Mouse (Mus musculus) spleen, adult 2 months (tissue): Measurements from ENCODE around the gene Rrm1.

ENCODE experiments used
- CTCF ChIP-seq: fragments of 200-500 bp; IDR thresholded peaks from 2 replicates; pipeline ENCODE4 v1.5.1; 2011; ENCODE audit warnings: mild to moderate bottlenecking, inconsistent platforms; ENCODE audit not compliant: insufficient read depth, insufficient read length, insufficient replicate concordance; ENCODE audit errors: extremely low read depth
- POLR2A ChIP-seq: fragments of 200-500 bp; IDR thresholded peaks from 2 replicates; pipeline ENCODE4 v1.6.1; 2011; ENCODE audit warnings: low read depth, low read length, inconsistent platforms

DNA sequence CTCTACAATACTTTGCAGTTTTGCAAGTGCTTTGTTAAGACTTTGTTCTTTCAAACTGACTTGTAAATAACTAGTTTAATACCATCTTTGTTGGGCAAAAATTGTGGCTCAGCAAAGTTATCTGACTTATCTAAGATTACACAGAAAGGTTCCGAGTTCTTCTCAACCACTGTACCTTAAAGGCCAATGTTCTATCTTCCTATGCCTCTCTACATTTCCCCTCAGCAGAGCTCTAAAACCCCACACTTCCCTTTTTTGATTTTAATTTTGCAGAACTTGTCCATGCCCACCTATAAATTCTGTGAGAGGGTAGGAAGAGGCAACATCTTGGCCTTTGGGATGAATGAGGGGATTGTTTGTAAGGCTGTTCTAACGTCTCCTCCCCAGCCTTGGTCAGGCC is 7.2 kb upstream of the Rrm1 start:
- TF ChIP-seq POLR2A = no peak
- TF ChIP-seq CTCF = no peak
